Mouse (Mus musculus) lung, adult 2 months (tissue): ENCODE measurements around the gene Stac.

ENCODE experiments used
- CTCF ChIP-seq: fragments of 200-500 bp; IDR thresholded peaks from 2 replicates; pipeline ENCODE4 v1.5.1; 2011; ENCODE audit warnings: mild to moderate bottlenecking, low read length, control low read depth; ENCODE audit not compliant: insufficient read depth
- POLR2A ChIP-seq: fragments of 200-500 bp; IDR thresholded peaks from 2 replicates; pipeline ENCODE4 v1.6.1; 2011; ENCODE audit warnings: low read depth, mild to moderate bottlenecking, control low read depth, low read length, borderline replicate concordance; ENCODE audit errors: extremely low read depth

GRCm38 (mm10) chr9:111535445-111536064 is 154.6 kb downstream of the Stac start:
- TF ChIP-seq CTCF (no peak), POLR2A (no peak)
